Mouse (Mus musculus) spleen, adult 2 months (tissue): ENCODE measurements around the gene Pkhd1. TPM values are rescaled to one million over a fixed set of nuclear protein-coding genes. Genes with fewer than 3 reads are reported as not detected.
"Not testable (repeated sequence)": the region's sequence is repeated elsewhere in the genome, so short reads cannot be mapped to it uniquely, and the experiment has no call there.

Source experiments
- DNase-seq, 2 experiments: peaks; one replicate each; pipeline versions ENCODE4 v3.0.0 to v3.0.0-alpha.2; 2012 to 2021; ENCODE audit warnings: low spot score in 2 of 2, low read depth in 1 of 2
- H3K27ac ChIP-seq: fragments of 200-500 bp; 2 replicates; pipeline ENCODE4 v1.5.1; 2012; ENCODE audit warnings: low read length, inconsistent platforms; ENCODE audit not compliant: insufficient read depth
- H3K27me3 ChIP-seq: fragments of 200-500 bp; 2 replicates; pipeline ENCODE4 v1.6.1; 2012; ENCODE audit warnings: mild to moderate bottlenecking, moderate library complexity, low read length, inconsistent platforms; ENCODE audit not compliant: control insufficient read depth, insufficient read depth
- H3K36me3 ChIP-seq: fragments of 200-500 bp; 2 replicates; pipeline ENCODE4 v1.6.1; 2012; ENCODE audit warnings: mild to moderate bottlenecking, low read length, inconsistent platforms; ENCODE audit not compliant: control insufficient read depth, insufficient read depth
- H3K4me1 ChIP-seq: fragments of 200-500 bp; 2 replicates; pipeline ENCODE4 v1.6.1; 2011; ENCODE audit warnings: inconsistent platforms; ENCODE audit not compliant: control insufficient read depth, insufficient read depth, insufficient read length
- H3K4me3 ChIP-seq: fragments of 200-500 bp; 2 replicates; pipeline ENCODE4 v1.5.1; 2011; ENCODE audit warnings: mild to moderate bottlenecking, inconsistent platforms; ENCODE audit not compliant: insufficient read depth, insufficient read length; ENCODE audit errors: extremely low read depth
- CTCF ChIP-seq: fragments of 200-500 bp; IDR thresholded peaks from 2 replicates; pipeline ENCODE4 v1.5.1; 2011; ENCODE audit warnings: mild to moderate bottlenecking, inconsistent platforms; ENCODE audit not compliant: insufficient read depth, insufficient read length, insufficient replicate concordance; ENCODE audit errors: extremely low read depth
- POLR2A ChIP-seq: fragments of 200-500 bp; IDR thresholded peaks from 2 replicates; pipeline ENCODE4 v1.6.1; 2011; ENCODE audit warnings: low read depth, low read length, inconsistent platforms
- WGBS: fragments of 180-500 bp; shearing (Covaris S2); methylation state at CpG from one replicate; pipeline ENCODE4 v1.1.7; 2018; 5-methylcytosine and 5-hydroxymethylcytosine counted together
- polyA plus RNA-seq: library from polyadenylated mRNA; depleted of rRNA; stranded (reverse); fragments of >200 nt; gene quantifications from 2 replicates; pipeline ENCODE4 v1.2.3, GENCODE M21; 2012

Pkhd1 gene
- polyA plus RNA-seq, 1 experiment = 0.05 TPM

DNA sequence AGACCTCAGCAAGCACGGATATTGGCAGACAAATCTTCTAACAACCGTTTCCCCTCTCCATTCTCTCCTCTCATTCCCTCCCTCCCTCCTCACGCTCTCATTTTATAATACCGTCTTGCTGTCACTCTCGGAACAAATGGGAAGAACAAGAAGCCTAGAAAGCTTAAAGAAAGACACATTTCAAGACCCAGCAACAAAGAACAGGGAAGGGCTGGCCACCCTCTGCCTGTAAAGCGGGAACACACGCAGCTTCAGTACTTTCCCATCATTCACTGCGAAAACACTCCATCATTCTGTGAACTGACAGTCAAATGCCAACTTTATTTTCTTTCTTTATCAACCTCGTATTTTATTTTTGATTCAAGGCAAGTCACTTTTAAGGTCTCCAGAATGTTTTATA lies 427.4 kb downstream of the Pkhd1 start:
- no peaks in the 10 kb centered on the region for H3K36me3 ChIP-seq
- no peaks in the 10 kb centered on the region for H3K4me1 ChIP-seq
- WGBS = 70% methylated on average over 9 of the region's 9 CpGs
- no peak overlapping the region for H3K4me3 ChIP-seq
- H3K27ac ChIP-seq = no peak overlapping the region
- no peak for TF ChIP-seq CTCF
- TF ChIP-seq POLR2A = no peak
- H3K27me3 ChIP-seq = no peaks in the 10 kb centered on the region
- no peak for DNase-seq

DNA sequence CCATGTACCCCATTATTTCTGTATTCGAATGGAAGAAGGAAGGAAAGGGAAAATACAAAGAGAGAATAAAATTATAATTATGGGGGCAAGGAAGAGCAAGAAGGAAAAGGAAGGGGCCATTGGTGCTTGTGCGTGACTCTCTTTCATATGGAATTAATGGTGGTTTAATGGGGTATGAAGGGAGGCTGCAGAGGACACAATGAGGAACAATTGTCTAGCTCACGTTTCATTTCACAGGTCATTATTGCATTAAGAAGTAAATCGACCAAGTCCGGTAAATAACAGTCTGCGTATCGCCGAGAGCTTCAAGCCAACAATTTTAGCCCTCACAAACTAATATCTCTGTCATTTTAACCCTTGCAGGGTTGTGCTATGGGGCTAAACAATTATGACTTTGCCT lies 437.7 kb downstream of the Pkhd1 start:
- no peak for DNase-seq
- TF ChIP-seq CTCF (no peak), POLR2A (no peak)
- H3K4me3 ChIP-seq = no peak overlapping the region
- no peaks in the 10 kb centered on the region for H3K27me3 ChIP-seq
- no peaks in the 10 kb centered on the region for H3K36me3 ChIP-seq
- no peaks in the 10 kb centered on the region for H3K4me1 ChIP-seq
- no peak overlapping the region for H3K27ac ChIP-seq
- WGBS = 83% methylated on average over 8 of the region's 8 CpGs

DNA sequence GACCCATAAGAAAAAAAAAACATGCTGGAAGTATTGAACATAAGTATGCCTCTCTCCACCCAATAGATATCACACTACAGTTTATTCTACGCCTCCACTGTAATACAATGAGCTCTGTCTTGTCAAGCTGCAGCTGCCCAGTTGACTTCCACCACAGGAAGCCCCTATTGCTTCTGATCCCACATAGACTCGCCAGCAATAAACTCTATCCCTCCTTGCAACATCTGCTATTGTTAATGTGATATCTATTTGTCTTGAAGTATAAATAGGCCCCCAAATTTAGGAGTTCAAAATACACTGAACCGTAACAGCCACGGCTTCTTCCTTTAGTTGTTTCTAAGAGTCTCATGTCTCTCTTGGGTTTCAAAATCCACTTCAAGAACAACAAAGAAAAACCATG lies 446.7 kb downstream of the Pkhd1 start:
- 77% methylated on average over 4 of the region's 4 CpGs for WGBS
- Histone ChIP-seq H3K36me3 (no peaks in the 10 kb centered on the region), H3K4me3 (no peak overlapping the region), H3K27me3 (no peaks in the 10 kb centered on the region), H3K4me1 (no peaks in the 10 kb centered on the region), H3K27ac (no peak overlapping the region)
- no peak for TF ChIP-seq POLR2A
- TF ChIP-seq CTCF = no peak
- no peak for DNase-seq

DNA sequence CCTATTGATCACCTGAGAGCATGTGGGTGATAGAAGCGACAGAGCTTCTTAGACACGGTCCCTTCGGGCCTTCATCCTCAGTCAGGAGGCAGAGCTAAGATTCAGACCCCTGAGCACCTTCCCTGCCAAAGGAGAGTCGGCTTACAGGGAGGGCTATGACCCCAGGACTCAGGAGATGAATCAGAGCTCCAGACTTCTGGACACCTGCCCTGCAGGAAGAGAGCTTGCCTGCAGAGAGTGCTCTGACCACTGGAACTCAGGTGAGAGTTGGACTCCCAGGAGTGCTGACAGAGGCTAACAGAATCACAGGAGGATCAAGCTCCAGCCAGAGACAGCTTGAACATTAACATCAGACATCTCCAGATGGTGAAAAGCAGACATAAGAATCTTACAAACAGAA lies 467.2 kb downstream of the Pkhd1 start:
- not testable (repeated sequence) for H3K27me3 ChIP-seq, H3K36me3 ChIP-seq, H3K27ac ChIP-seq, H3K4me3 ChIP-seq, H3K4me1 ChIP-seq, DNase-seq
- WGBS = 81% methylated on average over 4 of the region's 4 CpGs

DNA sequence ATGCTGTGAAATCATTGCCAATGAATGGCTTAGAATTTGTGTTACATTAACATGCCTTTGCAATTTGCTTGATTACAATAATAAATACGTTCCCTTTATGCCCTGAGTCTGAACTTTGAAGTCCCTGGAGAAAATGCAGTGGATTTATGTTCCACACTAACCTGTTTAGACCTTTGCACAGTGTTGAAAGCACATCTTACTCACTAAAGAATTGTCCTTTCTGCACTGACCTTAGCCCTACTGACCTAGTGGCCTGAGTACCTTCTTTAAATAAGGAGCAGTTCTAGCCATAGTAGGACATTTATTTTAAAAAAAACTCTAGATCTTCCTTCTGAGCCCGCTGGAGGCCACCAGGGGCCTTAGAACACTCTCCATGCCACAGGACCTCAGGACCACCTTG lies 467.8 kb downstream of the Pkhd1 start:
- no peak for DNase-seq
- TF ChIP-seq POLR2A (no peak), CTCF (no peak)
- 61% methylated on average over 2 of the region's 2 CpGs for WGBS

DNA sequence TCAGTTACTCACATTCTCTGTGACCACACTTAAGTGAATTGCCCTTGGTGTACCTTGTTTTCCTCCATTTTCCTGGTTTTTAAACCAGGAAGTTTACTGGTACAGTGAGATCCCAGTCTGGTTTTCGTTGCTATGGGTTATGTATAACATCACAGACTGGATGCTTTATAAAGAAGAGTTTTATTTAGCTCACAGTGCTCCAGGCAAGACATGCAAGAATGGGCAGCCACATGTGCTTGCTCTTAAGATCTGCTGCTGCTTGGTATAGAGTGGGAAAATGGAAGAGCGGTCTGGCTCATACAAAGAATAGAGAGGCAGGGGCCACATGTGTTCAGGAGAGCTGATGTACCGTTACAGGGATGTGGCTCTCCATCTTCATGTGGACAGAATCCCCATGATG lies 481.7 kb downstream of the Pkhd1 start:
- WGBS = 71% methylated on average over 3 of the region's 3 CpGs
- Histone ChIP-seq H3K36me3 (no peaks in the 10 kb centered on the region), H3K27ac (no peak overlapping the region), H3K27me3 (no peaks in the 10 kb centered on the region), H3K4me1 (no peaks in the 10 kb centered on the region), H3K4me3 (no peak overlapping the region)
- DNase-seq = no peak
- TF ChIP-seq CTCF = no peak
- no peak for TF ChIP-seq POLR2A

More for the DNA sequence above, 467.8 kb downstream of the Pkhd1 start:
- no peak overlapping the region for H3K4me3 ChIP-seq
- no peak overlapping the region for H3K27ac ChIP-seq
- H3K36me3 ChIP-seq = no peaks in the 10 kb centered on the region
- H3K27me3 ChIP-seq = no peaks in the 10 kb centered on the region
- H3K4me1 ChIP-seq = no peaks in the 10 kb centered on the region

DNA sequence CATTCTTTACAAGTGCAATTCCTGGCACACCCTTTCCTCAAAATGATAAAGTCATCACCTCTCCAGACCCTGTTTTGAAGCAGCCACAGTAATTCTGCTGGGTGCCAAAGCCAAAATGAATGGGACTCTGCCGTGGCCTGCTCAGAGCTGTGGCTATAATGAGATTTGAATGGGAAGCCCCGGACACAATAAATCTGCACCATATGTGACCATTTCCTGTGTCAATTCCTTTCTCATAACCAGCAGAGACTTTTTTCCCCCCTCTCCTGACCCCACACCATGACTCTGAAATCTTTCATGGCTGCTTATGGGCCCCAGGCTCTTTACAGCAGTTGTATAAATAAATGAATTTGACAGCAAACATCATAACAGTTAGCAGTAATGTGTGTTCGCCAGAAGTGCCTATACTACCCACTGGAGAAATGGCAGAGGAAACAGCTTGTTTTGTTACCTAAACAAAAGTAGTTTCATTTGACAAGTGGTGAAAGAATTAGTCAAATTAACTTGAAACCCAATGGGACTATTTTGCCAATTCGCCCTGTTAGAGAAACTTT lies 482.7 kb downstream of the Pkhd1 start:
- Histone ChIP-seq H3K4me1 (no peaks in the 10 kb centered on the region), H3K27me3 (no peaks in the 10 kb centered on the region), H3K4me3 (no peak overlapping the region), H3K36me3 (no peaks in the 10 kb centered on the region), H3K27ac (no peak overlapping the region)
- WGBS = 52% methylated on average over 4 of the region's 4 CpGs
- TF ChIP-seq POLR2A = no peak
- no peak for TF ChIP-seq CTCF
- no peak for DNase-seq

DNA sequence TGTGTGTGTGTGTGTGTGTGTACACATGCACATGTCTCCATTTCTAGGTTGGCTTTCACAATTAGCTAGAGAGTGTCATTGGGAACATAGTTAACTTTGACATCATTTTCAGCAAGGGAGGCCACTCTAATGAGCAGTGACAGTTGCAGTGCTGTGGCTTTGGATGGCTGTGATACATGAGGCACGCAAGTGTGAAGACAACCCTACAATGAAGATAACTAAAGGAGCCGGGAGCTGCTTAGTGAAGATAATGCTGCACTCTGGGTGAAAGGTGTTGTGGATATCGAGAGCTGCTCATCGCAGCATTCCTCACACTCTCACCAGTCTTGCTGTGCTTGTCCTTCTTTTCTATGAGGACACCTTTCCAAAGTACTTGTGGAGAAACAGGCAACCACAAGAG lies 484.2 kb downstream of the Pkhd1 start:
- H3K36me3 ChIP-seq = no peaks in the 10 kb centered on the region
- H3K4me1 ChIP-seq = no peaks in the 10 kb centered on the region
- H3K27me3 ChIP-seq = no peaks in the 10 kb centered on the region
- TF ChIP-seq CTCF = no peak
- TF ChIP-seq POLR2A = no peak
- no peak for DNase-seq
- no peak overlapping the region for H3K27ac ChIP-seq
- no peak overlapping the region for H3K4me3 ChIP-seq
- WGBS = 87% methylated on average over 4 of the region's 4 CpGs
